Mouse (Mus musculus) heart, postnatal 0 days (tissue): ENCODE results near the gene Prpsap2. TPM values are rescaled to one million over a fixed set of nuclear protein-coding genes. Genes with fewer than 3 reads are reported as not detected.

Source experiments
- ATAC-seq: fragments of 200-750 bp; cut with Nextera tagmentation; 2 replicates; pipeline ENCODE4 v1.8.0; 2017; ENCODE audit warnings: low read depth, moderate number of reproducible peaks, moderate library complexity; ENCODE audit not compliant: insufficient read depth
- DNase-seq: peaks from one replicate; pipeline ENCODE4 v3.0.0-alpha.2; 2016; ENCODE audit warnings: low spot score
- H3K27ac ChIP-seq: fragments of 300-500 bp; sonication (generic); 2 replicates; pipeline ENCODE4 v1.5.1; 2014; ENCODE audit warnings: low read depth, mild to moderate bottlenecking
- H3K27me3 ChIP-seq: fragments of 300-500 bp; sonication (generic); 2 replicates; pipeline ENCODE4 v1.6.1; 2014; ENCODE audit warnings: low read length, mixed read lengths; ENCODE audit not compliant: control insufficient read depth, insufficient read depth
- H3K36me3 ChIP-seq: fragments of 300-500 bp; sonication (generic); replicated peaks from 2 replicates; pipeline ENCODE4 v1.6.1; 2014; ENCODE audit warnings: low read length, mixed read lengths; ENCODE audit not compliant: control insufficient read depth, insufficient read depth
- H3K4me1 ChIP-seq: fragments of 300-500 bp; sonication (generic); 2 replicates; pipeline ENCODE4 v1.6.1; 2014; ENCODE audit warnings: antibody characterized with exemption; ENCODE audit not compliant: control insufficient read depth, insufficient read depth
- H3K4me2 ChIP-seq: fragments of 300-500 bp; sonication (generic); 2 replicates; pipeline ENCODE4 v1.6.1; 2014; ENCODE audit warnings: low read depth, mild to moderate bottlenecking, low read length, moderate library complexity
- H3K4me3 ChIP-seq: fragments of 300-500 bp; sonication (generic); 2 replicates; pipeline ENCODE4 v1.5.1; 2014; ENCODE audit warnings: low read depth, low read length
- H3K9ac ChIP-seq: fragments of 300-500 bp; sonication (generic); replicated peaks from 2 replicates; pipeline ENCODE4 v1.6.1; 2014; ENCODE audit warnings: low read depth, low read length, mixed read lengths
- H3K9me3 ChIP-seq: fragments of 300-500 bp; sonication (generic); replicated peaks from 2 replicates; pipeline ENCODE4 v1.6.1; 2016; ENCODE audit warnings: low read length; ENCODE audit not compliant: control insufficient read depth
- CTCF ChIP-seq: IDR thresholded peaks from 2 replicates; pipeline ENCODE4 v1.5.1; 2016; ENCODE audit warnings: antibody characterized with exemption, control low read depth, low read depth
- EP300 ChIP-seq: IDR thresholded peaks from 2 replicates; pipeline ENCODE4 v1.6.1; 2016; ENCODE audit warnings: antibody characterized with exemption, low read depth
- WGBS: fragments of 180-500 bp; shearing (Covaris S2); extraction: QIAGEN DNeasy Blood & Tissue Kit; methylation state at CpG from one replicate; pipeline ENCODE4 v1.1.7; 2014; 5-methylcytosine and 5-hydroxymethylcytosine counted together
- polyA plus RNA-seq: library from polyadenylated mRNA; unstranded; fragments of >200 nt; fragmentation: Nextera tagmentation; extraction: Ambion mirVana; gene quantifications from 2 replicates; pipeline ENCODE4 v1.2.1, GENCODE M21; 2015
- total RNA-seq: library from RNA; depleted of rRNA; stranded (reverse); fragments of >200 nt; gene quantifications from 2 replicates; pipeline ENCODE4 v1.2.3, GENCODE M21; 2014; ENCODE audit warnings: low replicate concordance

Gene Prpsap2
- total and polyA plus RNA-seq, 2 experiments from 2014 or later: 9.8 to 11.0 TPM

DNA sequence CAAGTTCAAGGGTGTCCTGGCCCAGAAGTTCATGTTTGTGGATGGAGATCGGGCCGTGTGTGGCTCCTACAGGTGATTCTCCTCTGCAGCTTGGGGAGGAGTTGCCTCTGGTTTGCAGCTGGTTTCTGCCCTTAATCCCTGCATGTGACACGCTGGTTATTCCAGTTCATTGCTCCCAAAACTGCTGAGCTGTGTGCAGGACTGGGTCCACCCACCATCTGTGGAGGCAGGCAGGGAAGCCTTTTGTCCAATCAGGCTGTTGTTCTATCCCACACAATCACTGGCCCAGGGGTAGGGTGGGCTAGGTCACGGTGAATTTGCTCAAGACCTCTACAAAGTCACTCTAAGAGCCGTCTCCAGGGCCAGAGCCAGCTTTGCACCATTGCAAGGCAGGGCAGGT is 60.2 kb downstream of the Prpsap2 start:
- 87% methylated on average over 5 of the region's 5 CpGs for WGBS
- no peak for DNase-seq
- Histone ChIP-seq H3K9ac (no peak overlapping the region), H3K27ac (no peak overlapping the region), H3K4me3 (no peak overlapping the region), H3K36me3 (no peaks in the 10 kb centered on the region), H3K4me1 (no peaks in the 10 kb centered on the region), H3K9me3 (no peaks in the 10 kb centered on the region), H3K4me2 (no peak overlapping the region), H3K27me3 (no peaks in the 10 kb centered on the region)
- no peak for ATAC-seq
- TF ChIP-seq CTCF: no peak
- no peak for TF ChIP-seq EP300

DNA sequence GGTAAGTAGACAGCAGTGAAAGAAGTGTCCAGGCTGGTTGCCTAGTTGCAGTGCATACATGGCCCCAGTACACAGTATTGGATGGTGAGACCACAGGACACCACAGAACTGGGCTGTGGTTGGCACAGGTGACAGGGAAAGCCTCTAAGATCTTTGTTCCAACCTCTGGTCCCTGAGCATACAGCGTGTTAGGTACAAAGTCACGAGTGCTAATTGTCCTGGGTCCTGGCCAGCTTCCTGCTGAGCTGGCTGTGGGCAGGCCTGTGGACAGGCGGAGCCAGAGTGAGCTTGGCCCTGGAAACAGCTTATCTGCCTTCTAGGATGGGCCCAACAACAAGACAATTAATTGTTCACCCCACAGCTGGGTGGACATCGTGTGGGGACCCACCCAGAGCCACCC is 62.0 kb downstream of the Prpsap2 start:
- WGBS: 36% methylated on average over 4 of the region's 4 CpGs
- TF ChIP-seq EP300: no peak
- no peak for TF ChIP-seq CTCF
- no peak overlapping the region for H3K4me2 ChIP-seq
- ATAC-seq (no peak; the same call in 1 of the 2 replicates), DNase-seq (no peak)
- H3K4me3 ChIP-seq: no peak overlapping the region
- H3K27ac ChIP-seq: no peak overlapping the region
- no peaks in the 10 kb centered on the region for H3K9me3 ChIP-seq
- H3K4me1 ChIP-seq: no peaks in the 10 kb centered on the region
- no peaks in the 10 kb centered on the region for H3K36me3 ChIP-seq
- H3K9ac ChIP-seq: no peak overlapping the region
- no peaks in the 10 kb centered on the region for H3K27me3 ChIP-seq

DNA sequence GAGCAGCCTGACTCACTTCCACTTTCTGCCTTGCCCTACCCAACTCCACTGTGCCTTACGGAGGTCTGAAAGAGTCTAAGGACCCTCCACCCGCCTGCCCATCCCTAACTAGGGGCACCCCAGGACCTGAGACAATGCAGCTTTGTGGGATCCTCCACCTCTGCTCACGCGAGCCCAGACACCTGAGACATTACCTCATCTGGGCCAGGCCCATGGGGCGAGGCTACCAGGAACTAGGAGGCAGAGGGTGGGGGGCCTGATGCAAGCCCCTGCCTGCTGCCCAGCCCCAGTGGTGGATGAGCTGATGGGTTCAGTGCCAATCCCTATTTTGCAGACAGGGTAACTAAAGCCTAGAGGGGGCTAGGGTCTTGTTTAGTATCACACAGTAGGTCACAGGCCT is 62.4 kb downstream of the Prpsap2 start:
- H3K27me3 ChIP-seq: no peaks in the 10 kb centered on the region
- ATAC-seq (no peak), DNase-seq (no peak)
- H3K4me3 ChIP-seq: no peak overlapping the region
- no peak overlapping the region for H3K27ac ChIP-seq
- H3K9ac ChIP-seq: no peak overlapping the region
- H3K4me1 ChIP-seq: no peaks in the 10 kb centered on the region
- no peaks in the 10 kb centered on the region for H3K9me3 ChIP-seq
- H3K4me2 ChIP-seq: no peak overlapping the region
- 83% methylated on average over 5 of the region's 5 CpGs for WGBS
- H3K36me3 ChIP-seq: no peaks in the 10 kb centered on the region
- TF ChIP-seq CTCF: no peak
- no peak for TF ChIP-seq EP300

DNA sequence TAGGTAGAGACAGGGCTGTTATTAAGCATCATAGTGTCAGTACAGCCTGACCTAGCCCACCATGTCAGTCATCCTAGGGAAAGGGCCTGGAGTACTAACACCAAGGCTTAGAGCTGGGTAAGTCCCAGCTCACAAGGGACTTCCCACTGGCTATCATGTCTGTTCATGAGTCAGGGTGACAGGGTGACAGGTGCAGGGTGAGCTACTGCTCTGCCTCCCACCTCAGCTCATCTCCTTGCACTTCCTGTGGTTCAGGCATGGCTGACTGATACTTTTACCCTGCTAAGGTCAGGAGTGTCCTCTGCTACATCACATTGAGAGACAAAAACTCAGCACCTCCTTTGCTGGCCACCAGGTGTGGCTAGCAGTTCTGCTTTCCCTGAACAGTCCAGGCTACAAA is 63.0 kb downstream of the Prpsap2 start:
- no peak overlapping the region for H3K4me3 ChIP-seq
- TF ChIP-seq EP300 (no peak), CTCF (no peak)
- H3K4me1 ChIP-seq: no peaks in the 10 kb centered on the region
- H3K9ac ChIP-seq: no peak overlapping the region
- H3K9me3 ChIP-seq: no peaks in the 10 kb centered on the region
- ATAC-seq: no peak
- H3K36me3 ChIP-seq: no peaks in the 10 kb centered on the region
- no peak for DNase-seq
- H3K27ac ChIP-seq: no peak overlapping the region
- H3K4me2 ChIP-seq: no peak overlapping the region
- H3K27me3 ChIP-seq: no peaks in the 10 kb centered on the region

DNA sequence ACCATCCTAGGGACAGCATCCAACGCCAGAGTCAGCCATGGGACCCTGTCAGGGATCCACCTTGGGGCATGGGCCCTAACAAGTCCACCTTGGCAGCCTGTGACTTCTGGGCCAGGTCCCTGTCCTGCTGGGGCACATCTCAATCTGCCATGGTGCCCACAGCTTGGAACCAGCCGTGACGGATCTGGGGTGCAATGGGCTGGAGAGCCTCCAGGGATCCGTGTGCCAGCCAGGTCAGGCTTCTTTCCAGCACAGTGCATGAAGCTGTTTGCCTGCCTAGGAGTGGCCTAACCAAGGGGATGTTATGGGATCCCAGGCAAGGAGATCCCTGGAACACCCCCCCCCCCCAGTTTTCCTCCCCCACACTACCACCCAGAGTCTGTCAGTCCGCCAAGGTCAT is 68.9 kb downstream of the Prpsap2 start:
- H3K27ac ChIP-seq: no peak overlapping the region

DNA sequence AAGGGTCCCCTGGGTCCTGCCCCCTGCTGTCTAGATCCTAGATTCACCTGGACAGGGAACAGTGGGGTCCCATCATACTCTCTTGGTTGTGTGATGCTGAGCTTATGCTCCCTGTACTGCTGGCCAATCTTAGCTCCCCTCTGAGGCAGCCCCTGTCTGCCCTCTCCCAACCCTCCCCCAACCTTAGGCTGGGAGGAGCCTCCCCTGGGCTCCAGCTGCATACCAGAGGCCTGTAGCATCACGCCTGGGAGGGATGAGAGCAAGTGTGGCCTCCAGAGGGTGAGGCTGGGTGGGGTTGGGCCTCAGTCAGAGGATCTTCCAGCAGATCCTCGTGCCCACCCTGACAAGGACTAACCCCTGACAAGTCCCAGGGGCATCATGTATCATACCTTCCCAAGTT is 74.3 kb downstream of the Prpsap2 start:
- WGBS: 69% methylated on average over 2 of the region's 2 CpGs
- Histone ChIP-seq H3K4me2 (no peak overlapping the region), H3K27me3 (peaks cover 23% of the 10 kb centered on the region), H3K36me3 (no peaks in the 10 kb centered on the region), H3K4me1 (peaks cover 21% of the 10 kb centered on the region), H3K9me3 (no peaks in the 10 kb centered on the region), H3K9ac (no peak overlapping the region), H3K4me3 (no peak overlapping the region), H3K27ac (no peak overlapping the region)
- DNase-seq (no peak), ATAC-seq (no peak)
- no peak for TF ChIP-seq EP300
- no peak for TF ChIP-seq CTCF

More for the DNA sequence above, 68.9 kb downstream of the Prpsap2 start:
- 92% methylated on average over 5 of the region's 5 CpGs for WGBS
- H3K27me3 ChIP-seq: no peaks in the 10 kb centered on the region
- DNase-seq (no peak), ATAC-seq (no peak)
- H3K4me3 ChIP-seq: no peak overlapping the region
- no peaks in the 10 kb centered on the region for H3K9me3 ChIP-seq
- H3K9ac ChIP-seq: no peak overlapping the region
- TF ChIP-seq CTCF (no peak), EP300 (no peak)
- H3K36me3 ChIP-seq: no peaks in the 10 kb centered on the region
- H3K4me1 ChIP-seq: 0 out of 2 replicates have a peak, but pooled peaks cover 6% of the 10 kb centered on the region
- H3K4me2 ChIP-seq: no peak overlapping the region
